Mouse (Mus musculus): ENCODE data around the gene Scaper.

GRCm38 (mm10) chr9:55646444-55646843, 291.5 kb downstream of the Scaper start:
- TF ChIP-seq CTCF (IDR thresholded peaks at IDR 0.05): no peak
- no peak for TF ChIP-seq POLR2A (IDR thresholded peaks at IDR 0.05; ENCODE audit: insufficient read depth, low read depth, low read length)
- TF ChIP-seq EP300 (IDR thresholded peaks at IDR 0.05; ENCODE audit: insufficient read depth, low read depth, low read length): no peak

Measured in heart, adult 2 months (tissue).